8 mouse cellular contexts compared by ENCODE assay signal in the genomic region with DNA sequence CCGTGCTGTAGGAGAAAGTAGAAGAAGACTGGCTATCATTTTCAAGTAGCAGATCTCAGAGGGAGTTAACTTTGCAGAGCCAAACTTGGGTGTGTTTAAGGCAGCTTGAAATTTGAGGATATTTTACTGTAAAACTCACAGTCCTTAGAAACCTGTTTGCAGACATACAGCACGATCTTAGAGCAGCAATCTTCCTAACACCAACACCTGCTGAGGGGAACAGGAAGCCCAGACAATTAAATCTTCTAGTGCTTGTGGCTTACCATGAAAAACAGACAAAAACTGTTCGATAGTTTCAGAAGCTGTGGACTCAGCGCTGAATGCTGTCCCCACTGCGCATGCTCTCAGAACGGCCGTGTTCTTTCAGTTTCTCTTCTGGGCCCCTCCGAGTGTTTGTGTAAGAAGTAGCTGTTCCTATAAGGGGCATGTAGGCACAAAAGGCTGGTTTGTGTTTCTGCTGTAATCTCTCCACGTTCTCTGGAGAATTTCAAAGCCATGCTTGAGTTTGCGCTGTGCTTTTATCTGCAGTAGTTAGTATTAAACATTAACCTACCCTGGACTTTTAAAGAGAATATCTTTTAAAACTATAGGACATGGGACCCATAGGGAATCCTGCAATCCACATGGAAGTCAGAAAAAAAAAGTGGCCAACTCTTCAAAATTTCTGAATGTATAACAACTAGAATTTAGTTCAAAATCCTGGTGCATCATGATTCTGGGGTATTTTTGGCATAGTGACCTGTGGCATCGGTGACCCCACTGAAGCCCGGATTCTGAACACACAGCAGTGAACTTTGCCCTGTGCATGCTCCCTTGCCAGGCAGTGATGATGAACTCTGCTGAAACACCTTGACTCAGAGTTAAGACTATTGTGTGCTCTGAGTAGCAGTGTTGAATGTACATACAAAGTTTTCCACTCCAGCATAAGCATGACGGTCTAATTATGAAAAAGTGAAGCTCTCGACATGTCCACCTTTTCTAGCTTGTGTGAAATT.
DNase-seq lines count a peak whose midpoint lies in the region; ATAC-seq lines count a peak whose summit lies in the region.

No protein-coding gene starts in this region.

- no peaks in the 10 kb centered on the region for H3K4me1 ChIP-seq in embryonic facial prominence, embryonic 14.5 days (ENCODE audit: control insufficient read depth, insufficient read depth, low read length)
- no peaks in the 10 kb centered on the region for H3K4me1 ChIP-seq in kidney, embryonic 14.5 days (ENCODE audit: control insufficient read depth, insufficient read depth, low read length)
- no peaks in the 10 kb centered on the region for H3K4me1 ChIP-seq in forebrain, embryonic 12.5 days

- H3K4me2 ChIP-seq in embryonic facial prominence, embryonic 14.5 days (ENCODE audit: low read depth, low read length) = peak overlapping the region; percentile 25; the same call in 1 of the 2 replicates
- H3K4me2 ChIP-seq in kidney, embryonic 14.5 days (replicated peaks; ENCODE audit: low read depth, low read length) = peak overlapping the region; percentile 12; the same call in 1 of the 2 replicates
- H3K4me2 ChIP-seq in forebrain, embryonic 12.5 days = no peak overlapping the region

- no peak for ATAC-seq in embryonic facial prominence, embryonic 14.5 days (ENCODE audit: low read depth)
- no peak for ATAC-seq in kidney, embryonic 14.5 days (ENCODE audit: low FRiP score, low TSS enrichment)
- no peak for ATAC-seq in forebrain, embryonic 12.5 days (ENCODE audit: low FRiP score)

- 59% methylated on average over 14 of the region's 14 CpGs for WGBS in embryonic facial prominence, embryonic 14.5 days
- 71% methylated on average over 14 of the region's 14 CpGs for WGBS in kidney, embryonic 14.5 days
- 77% methylated on average over 14 of the region's 14 CpGs for WGBS in forebrain, embryonic 12.5 days

- H3K27ac ChIP-seq in embryonic facial prominence, embryonic 14.5 days (replicated peaks; ENCODE audit: low read depth, low read length) = no peak overlapping the region
- no peak overlapping the region for H3K27ac ChIP-seq in kidney, embryonic 14.5 days (ENCODE audit: low read depth, low read length)
- H3K27ac ChIP-seq in forebrain, embryonic 12.5 days = no peak overlapping the region

- H3K27me3 ChIP-seq in embryonic facial prominence, embryonic 14.5 days (replicated peaks; ENCODE audit: control insufficient read depth, insufficient read depth, low read length) = no peaks in the 10 kb centered on the region
- H3K27me3 ChIP-seq in kidney, embryonic 14.5 days (ENCODE audit: control insufficient read depth, insufficient read depth, low read length) = no peaks in the 10 kb centered on the region
- no peaks in the 10 kb centered on the region for H3K27me3 ChIP-seq in forebrain, embryonic 12.5 days

- H3K9me3 ChIP-seq in embryonic facial prominence, embryonic 14.5 days (ENCODE audit: control insufficient read depth, low read length) = no peaks in the 10 kb centered on the region
- H3K9me3 ChIP-seq in kidney, embryonic 14.5 days (ENCODE audit: control insufficient read depth, low read length) = no peaks in the 10 kb centered on the region
- H3K9me3 ChIP-seq in forebrain, embryonic 12.5 days = no peaks in the 10 kb centered on the region

- H3K9ac ChIP-seq in embryonic facial prominence, embryonic 14.5 days (ENCODE audit: low read depth, low read length) = no peak overlapping the region
- no peak overlapping the region for H3K9ac ChIP-seq in kidney, embryonic 14.5 days (ENCODE audit: low read depth, low read length)
- no peak overlapping the region for H3K9ac ChIP-seq in forebrain, embryonic 12.5 days

- DNase-seq in adrenal gland, postnatal 14 days = peak; percentile 26
- DNase-seq in adrenal gland, postnatal 25 days = no peak
- DNase-seq in embryonic facial prominence, embryonic 14.5 days (ENCODE audit: low spot score) = peak; percentile 38
- DNase-seq in lung, postnatal 25 days (ENCODE audit: low spot score) = peak; percentile 49
- peak; percentile 94 for DNase-seq in thymus, postnatal 0 days (ENCODE audit: low spot score)
- no peak for DNase-seq in left cerebral cortex, adult 9 months (ENCODE audit: low spot score in 2 of 2)

- no peaks in the 10 kb centered on the region for H3K36me3 ChIP-seq in embryonic facial prominence, embryonic 14.5 days (ENCODE audit: control insufficient read depth, insufficient read depth, low read length)
- no peaks in the 10 kb centered on the region for H3K36me3 ChIP-seq in kidney, embryonic 14.5 days (ENCODE audit: control insufficient read depth, insufficient read depth, low read length)
- no peaks in the 10 kb centered on the region for H3K36me3 ChIP-seq in forebrain, embryonic 12.5 days (replicated peaks)

- H3K4me3 ChIP-seq in embryonic facial prominence, embryonic 14.5 days (ENCODE audit: low read depth, low read length) = no peak overlapping the region
- H3K4me3 ChIP-seq in kidney, embryonic 14.5 days (ENCODE audit: low read length) = no peak overlapping the region
- no peak overlapping the region for H3K4me3 ChIP-seq in forebrain, embryonic 12.5 days (replicated peaks)

Comparison
In these comparisons a context has a peak if more than half of its experiments do, and no peak if none do; other contexts are left out.
1. DNase-seq: peak in adrenal gland, postnatal 14 days (single experiment), embryonic facial prominence, embryonic 14.5 days (single experiment), lung, postnatal 25 days (single experiment) and thymus, postnatal 0 days (single experiment); none in adrenal gland, postnatal 25 days (single experiment) and left cerebral cortex, adult 9 months (0 of 2).